Mouse (Mus musculus) C2C12 (cell line): ENCODE data around the gene Gm12166. TPM values are rescaled to one million over a fixed set of nuclear protein-coding genes. Genes with fewer than 3 reads are reported as not detected.
"Not testable (repeated sequence)": the region's sequence is repeated elsewhere in the genome, so short reads cannot be mapped to it uniquely, and the experiment has no call there.

Source experiments
- H3K27me3 ChIP-seq: one replicate; pipeline ENCODE4 v1.6.1; 2011; ENCODE audit not compliant: control insufficient read depth, insufficient read depth, insufficient read length
- H3K36me3 ChIP-seq: one replicate; pipeline ENCODE4 v1.6.1; 2011; ENCODE audit not compliant: control insufficient read depth, insufficient read depth
- H3K4me3 ChIP-seq: one replicate; pipeline ENCODE4 v1.5.1; 2011; ENCODE audit warnings: mild to moderate bottlenecking, control low read depth; ENCODE audit not compliant: poor library complexity, insufficient read depth, severe bottlenecking
- H3K79me2 ChIP-seq: one replicate; pipeline ENCODE4 v1.6.1; 2011; ENCODE audit not compliant: control insufficient read depth, insufficient read depth
- H3K79me3 ChIP-seq: one replicate; pipeline ENCODE4 v1.6.1; 2011; ENCODE audit warnings: low read depth, control low read depth
- H3ac ChIP-seq: one replicate; pipeline ENCODE3; 2011; ENCODE audit warnings: low read depth; ENCODE audit not compliant: control insufficient read depth, insufficient read length
- CEBPB ChIP-seq: IDR thresholded peaks from one replicate; pipeline ENCODE4 v1.6.1; 2011; ENCODE audit warnings: low read depth, mild to moderate bottlenecking, control low read depth, moderate library complexity
- CTCF ChIP-seq: IDR thresholded peaks from one replicate; pipeline ENCODE4 v1.5.1; 2011; ENCODE audit not compliant: control insufficient read depth, insufficient read depth, insufficient read length
- FOSL1 ChIP-seq: IDR thresholded peaks from one replicate; pipeline ENCODE4 v1.8.0; 2011; ENCODE audit warnings: mild to moderate bottlenecking, low read length; ENCODE audit not compliant: poor library complexity, insufficient read depth, severe bottlenecking
- MAX ChIP-seq: IDR thresholded peaks from one replicate; pipeline ENCODE4 v1.6.1; 2011; ENCODE audit warnings: mild to moderate bottlenecking, control low read depth
- MYOD1 ChIP-seq: IDR thresholded peaks from one replicate; pipeline ENCODE4 v1.6.1; 2011; ENCODE audit warnings: low read depth; ENCODE audit not compliant: control insufficient read depth, insufficient read length
- MYOG ChIP-seq: IDR thresholded peaks from one replicate; pipeline ENCODE4 v1.6.1; 2011; ENCODE audit not compliant: control insufficient read depth, insufficient read length; ENCODE audit errors: extremely low read depth
- USF1 ChIP-seq: IDR thresholded peaks from one replicate; pipeline ENCODE4 v1.6.1; 2011; ENCODE audit warnings: low read depth, mild to moderate bottlenecking, control low read depth, moderate library complexity
- polyA plus RNA-seq: library from polyadenylated mRNA; unstranded; fragments of >200 nt; fragmentation: generic; extraction: Trizol; gene quantifications from one replicate; pipeline ENCODE4 v1.2.1, GENCODE M21; 2012; ENCODE audit warnings: missing spikeins

Gm12166 gene
- polyA plus RNA-seq, 1 experiment, result 4.0 TPM

- Histone ChIP-seq H3K79me2 (peaks cover 36% of the 10 kb centered on the region), H3K4me3 (peak within 1 kb of the TSS; percentile 57), H3ac (peak within 1 kb of the TSS; percentile 88), H3K36me3 (no peaks in the 10 kb centered on the region), H3K27me3 (no peaks in the 10 kb centered on the region), H3K79me3 (peaks cover 1% of the 10 kb centered on the region)
- TF ChIP-seq CTCF, result no peak
- TF ChIP-seq MYOD1, result no peak
- TF ChIP-seq USF1, result no peak
- TF ChIP-seq FOSL1, result no peak
- TF ChIP-seq CEBPB, result no peak
- no peak for TF ChIP-seq MYOG
- no peak for TF ChIP-seq MAX
These were observed 4.0 kb upstream of the Gm12166 start, which contains the start of gene Adam19 for GRCm38 (mm10) chr11:46055896-46056769. TSS of gene Adam19 (plus strand) at chr11:46055992.

GRCm38 (mm10) chr11:46054911-46055895, 3.1 kb upstream of the Gm12166 start:
- Histone ChIP-seq H3K27me3 (no peaks in the 10 kb centered on the region), H3K36me3 (no peaks in the 10 kb centered on the region), H3K79me3 (peaks cover 1% of the 10 kb centered on the region), H3K4me3 (peak overlapping the region; percentile 57), H3ac (no peak overlapping the region), H3K79me2 (peaks cover 36% of the 10 kb centered on the region)
- TF ChIP-seq USF1 (no peak), CTCF (no peak), MYOG (no peak), MYOD1 (no peak), FOSL1 (no peak), CEBPB (no peak), MAX (no peak)

GRCm38 (mm10) chr11:46054311-46054710, 2.2 kb upstream of the Gm12166 start:
- Histone ChIP-seq H3K79me3 (peaks cover 1% of the 10 kb centered on the region), H3K79me2 (peaks cover 28% of the 10 kb centered on the region), H3K4me3 (no peak overlapping the region), H3ac (no peak overlapping the region), H3K36me3 (no peaks in the 10 kb centered on the region), H3K27me3 (no peaks in the 10 kb centered on the region)
- TF ChIP-seq MYOG (no peak), MAX (no peak), USF1 (no peak), CTCF (no peak), CEBPB (no peak), FOSL1 (no peak), MYOD1 (no peak)

GRCm38 (mm10) chr11:46053457-46053856, 1.3 kb upstream of the Gm12166 start:
- H3K27me3 ChIP-seq, H3K4me3 ChIP-seq: not testable (repeated sequence)
- peaks cover 20% of the 10 kb centered on the region for H3K79me2 ChIP-seq

GRCm38 (mm10) chr11:46047264-46047663, 4.9 kb downstream of the Gm12166 start:
- no peaks in the 10 kb centered on the region for H3K79me3 ChIP-seq
- H3K27me3 ChIP-seq, result no peaks in the 10 kb centered on the region
- no peaks in the 10 kb centered on the region for H3K36me3 ChIP-seq

More at GRCm38 (mm10) chr11:46053457-46053856, 1.3 kb upstream of the Gm12166 start:
- H3K36me3 ChIP-seq, H3K79me3 ChIP-seq, H3ac ChIP-seq: not testable (repeated sequence)

More at GRCm38 (mm10) chr11:46047264-46047663, 4.9 kb downstream of the Gm12166 start:
- no peak overlapping the region for H3ac ChIP-seq
- H3K4me3 ChIP-seq, result no peak overlapping the region
- TF ChIP-seq FOSL1 (no peak), CTCF (no peak), MYOD1 (no peak), CEBPB (no peak), MAX (no peak)
- no peaks in the 10 kb centered on the region for H3K79me2 ChIP-seq
